Mouse (Mus musculus): ENCODE results near the gene Nagpa. TPM values are rescaled to one million over a fixed set of nuclear protein-coding genes. Genes with fewer than 3 reads are reported as not detected.

The Nagpa gene
- polyA plus RNA-seq, 1 experiment from 2014 or later: 14.7 TPM

GRCm38 (mm10) chr16:5156495-5156894 lies 47.3 kb downstream of the Nagpa start:
- H3K4me3 ChIP-seq (replicated peaks): no peak overlapping the region
- WGBS: 55% methylated on average over 2 of the region's 2 CpGs

GRCm38 (mm10) chr16:5155014-5155413 lies 48.8 kb downstream of the Nagpa start:
- Histone ChIP-seq H3K4me1 (replicated peaks) (peaks cover 11% of the 10 kb centered on the region), H3K4me3 (replicated peaks) (no peak overlapping the region), H3K9me3 (no peaks in the 10 kb centered on the region), H3K27me3 (peaks cover 3% of the 10 kb centered on the region; the same call in 1 of the 2 replicates), H3K9ac (replicated peaks) (no peak overlapping the region), H3K36me3 (no peaks in the 10 kb centered on the region), H3K4me2 (no peak overlapping the region), H3K27ac (no peak overlapping the region)
- 61% methylated on average over 3 of the region's 3 CpGs for WGBS
- no peak for ATAC-seq (ENCODE audit: insufficient number of reproducible peaks, insufficient read depth, low FRiP score, low TSS enrichment, low read depth)

More at GRCm38 (mm10) chr16:5156495-5156894, 47.3 kb downstream of the Nagpa start:
- Histone ChIP-seq H3K27ac (no peak overlapping the region), H3K4me1 (replicated peaks) (peaks cover 11% of the 10 kb centered on the region), H3K9ac (replicated peaks) (no peak overlapping the region), H3K4me2 (no peak overlapping the region), H3K36me3 (no peaks in the 10 kb centered on the region), H3K9me3 (no peaks in the 10 kb centered on the region), H3K27me3 (peaks cover 9% of the 10 kb centered on the region)
- no peak for ATAC-seq (ENCODE audit: insufficient number of reproducible peaks, insufficient read depth, low FRiP score, low TSS enrichment, low read depth)

GRCm38 (mm10) chr16:5153299-5154026 lies 50.3 kb downstream of the Nagpa start:
- no peaks in the 10 kb centered on the region for H3K9me3 ChIP-seq
- peaks cover 11% of the 10 kb centered on the region for H3K4me1 ChIP-seq (replicated peaks)
- no peak overlapping the region for H3K27ac ChIP-seq
- H3K9ac ChIP-seq (replicated peaks): no peak overlapping the region
- H3K27me3 ChIP-seq: peaks cover 15% of the 10 kb centered on the region; the same call in 1 of the 2 replicates
- no peak overlapping the region for H3K4me2 ChIP-seq
- WGBS: 60% methylated on average over 6 of the region's 6 CpGs
- H3K4me3 ChIP-seq (replicated peaks): no peak overlapping the region
- H3K36me3 ChIP-seq: no peaks in the 10 kb centered on the region
- no peak for ATAC-seq (ENCODE audit: insufficient number of reproducible peaks, insufficient read depth, low FRiP score, low TSS enrichment, low read depth)

- H3K27ac ChIP-seq: no peak overlapping the region
- ATAC-seq (ENCODE audit: insufficient number of reproducible peaks, insufficient read depth, low FRiP score, low TSS enrichment, low read depth): no peak
- H3K27me3 ChIP-seq: peaks cover 33% of the 10 kb centered on the region
- no peaks in the 10 kb centered on the region for H3K36me3 ChIP-seq
- no peak overlapping the region for H3K9ac ChIP-seq (replicated peaks)
- H3K9me3 ChIP-seq: no peaks in the 10 kb centered on the region
- H3K4me2 ChIP-seq: no peak overlapping the region
- 83% methylated on average over 10 of the region's 10 CpGs for WGBS
- no peak overlapping the region for H3K4me3 ChIP-seq (replicated peaks)
- H3K4me1 ChIP-seq (replicated peaks): peaks cover 14% of the 10 kb centered on the region; the same call in 1 of the 2 replicates
Observed at GRCm38 (mm10) chr16:5150544-5150943, 53.3 kb downstream of the Nagpa start.

DNA sequence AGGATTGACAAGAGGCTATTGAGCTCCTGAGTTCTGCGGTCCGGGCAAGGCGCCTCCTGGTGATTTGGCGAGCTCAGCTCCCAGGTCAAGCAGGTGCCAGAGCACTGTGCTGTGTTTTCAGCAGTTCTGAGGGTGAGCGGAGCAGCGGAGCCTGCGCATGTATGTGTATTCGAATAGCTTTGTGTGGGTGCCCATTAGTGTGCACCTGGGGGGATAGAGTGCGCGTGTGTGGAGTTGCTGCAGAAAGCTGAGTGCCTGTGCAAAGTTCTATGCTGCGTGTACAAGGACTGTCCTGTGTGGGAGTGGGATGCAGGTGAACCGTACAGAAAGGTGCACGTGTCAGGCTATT lies 56.8 kb downstream of the Nagpa start, which contains the start of gene Sec14l5:
Gene Sec14l5, plus strand, starts transcription at position 73 of the 349 bp plus-strand sequence.
- H3K36me3 ChIP-seq: no peaks in the 10 kb centered on the region
- H3K4me2 ChIP-seq: peak within 1 kb of the TSS; percentile 64
- 26% methylated on average over 13 of the region's 13 CpGs for WGBS
- 0 out of 2 replicates have a peak within 1 kb of the TSS, but pooled peaks have one; percentile 12 for H3K9ac ChIP-seq (replicated peaks)
- H3K9me3 ChIP-seq: no peaks in the 10 kb centered on the region
- H3K27ac ChIP-seq: no peak within 1 kb of the TSS
- H3K27me3 ChIP-seq: peaks cover 33% of the 10 kb centered on the region
- peak within 1 kb of the TSS; percentile 35 for H3K4me3 ChIP-seq (replicated peaks)
- 0 out of 2 replicates have a peak, but pooled peaks have one; percentile 0 for ATAC-seq (ENCODE audit: insufficient number of reproducible peaks, insufficient read depth, low FRiP score, low TSS enrichment, low read depth)
- H3K4me1 ChIP-seq (replicated peaks): peaks cover 10% of the 10 kb centered on the region; the same call in 1 of the 2 replicates

DNA sequence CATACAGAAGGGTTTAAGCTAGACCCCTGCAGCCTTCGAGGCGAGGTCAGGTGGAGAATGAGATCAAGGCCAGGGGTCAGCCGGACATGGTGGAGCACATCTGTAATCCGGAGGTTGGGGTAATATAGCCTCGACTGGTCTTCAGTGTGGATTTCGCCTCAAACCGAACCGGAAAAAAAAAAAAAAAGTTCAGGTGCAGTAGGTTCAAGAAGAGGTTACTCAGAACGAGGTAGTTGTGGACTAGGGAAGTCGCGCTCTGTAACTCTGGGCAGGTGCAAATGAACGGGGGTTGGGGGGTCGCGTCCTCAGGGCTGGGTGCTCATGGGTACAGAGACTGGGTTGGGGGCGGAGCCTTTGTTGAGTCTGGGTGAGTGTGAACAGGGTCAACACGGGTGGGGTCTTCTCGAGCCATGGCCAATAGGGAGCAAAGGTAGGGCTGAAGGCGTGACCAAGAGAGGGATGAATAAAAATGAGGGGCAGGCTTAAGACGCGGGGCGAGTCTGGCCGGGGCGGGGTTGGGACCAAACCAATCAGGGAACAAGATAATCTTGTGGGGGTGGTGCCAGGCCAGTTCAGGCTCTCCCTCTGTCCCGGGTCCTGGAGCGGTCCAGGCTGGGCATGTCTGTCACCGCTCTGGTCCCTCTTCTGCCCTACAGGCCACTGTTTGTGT lies 57.3 kb downstream of the Nagpa start:
- H3K4me2 ChIP-seq: peak overlapping the region; percentile 64
- peak; percentile 94 for ATAC-seq (ENCODE audit: insufficient number of reproducible peaks, insufficient read depth, low FRiP score, low TSS enrichment, low read depth)
- 1% methylated on average over 26 of the region's 26 CpGs for WGBS
- H3K9ac ChIP-seq (replicated peaks): 0 out of 2 replicates have a peak overlapping the region, but pooled peaks have one; percentile 12
- no peaks in the 10 kb centered on the region for H3K9me3 ChIP-seq
- peaks cover 33% of the 10 kb centered on the region for H3K27me3 ChIP-seq
- peaks cover 10% of the 10 kb centered on the region; the same call in 1 of the 2 replicates for H3K4me1 ChIP-seq (replicated peaks)
- H3K36me3 ChIP-seq: no peaks in the 10 kb centered on the region
- peak overlapping the region; percentile 35 for H3K4me3 ChIP-seq (replicated peaks)
- no peak overlapping the region for H3K27ac ChIP-seq

- H3K4me2 ChIP-seq: peak overlapping the region; percentile 64
- no peak overlapping the region for H3K27ac ChIP-seq
- H3K27me3 ChIP-seq: peaks cover 33% of the 10 kb centered on the region
- H3K36me3 ChIP-seq: no peaks in the 10 kb centered on the region
- WGBS: 0% methylated on average over 7 of the region's 7 CpGs
- no peak overlapping the region for H3K9ac ChIP-seq (replicated peaks)
- peaks cover 10% of the 10 kb centered on the region; the same call in 1 of the 2 replicates for H3K4me1 ChIP-seq (replicated peaks)
- H3K9me3 ChIP-seq: no peaks in the 10 kb centered on the region
- H3K4me3 ChIP-seq (replicated peaks): no peak overlapping the region
- no peak for ATAC-seq (ENCODE audit: insufficient number of reproducible peaks, insufficient read depth, low FRiP score, low TSS enrichment, low read depth)
Observed at GRCm38 (mm10) chr16:5145570-5145969, 58.2 kb downstream of the Nagpa start.

Small RNAs within 50 kb of the gene (microRNA-seq; reads per million reads assigned to microRNA genes)
- gene Gm23689 (not detected), gene Gm26095 (not detected), gene Mir6364 (not detected)

Other genes with a start within 250 kb of the Nagpa start
- 63.0 and 67.6 TPM in 2 replicates for gene Anks3, start 239.8 kb downstream of the Nagpa start, polyA plus RNA-seq (2016; fragmentation: Nextera tagmentation; extraction: Ambion mirVana)
- 0.08 TPM in 1 of 2 replicates, not detected in the other for gene Sept12, start 206.2 kb downstream of the Nagpa start, polyA plus RNA-seq (2016; fragmentation: Nextera tagmentation; extraction: Ambion mirVana)
- 1.6 and 4.3 TPM in 2 replicates for gene Smim22, start 196.7 kb downstream of the Nagpa start, polyA plus RNA-seq (2016; fragmentation: Nextera tagmentation; extraction: Ambion mirVana)
- 71.5 and 74.3 TPM in 2 replicates for gene Rogdi, start 190.5 kb downstream of the Nagpa start, polyA plus RNA-seq (2016; fragmentation: Nextera tagmentation; extraction: Ambion mirVana)
- gene Glyr1, start 154.1 kb downstream of the Nagpa start, polyA plus RNA-seq (2016; fragmentation: Nextera tagmentation; extraction: Ambion mirVana): 168 and 174 TPM in 2 replicates
- gene Ubn1, start 154.0 kb downstream of the Nagpa start, polyA plus RNA-seq (2016; fragmentation: Nextera tagmentation; extraction: Ambion mirVana): 26.8 and 27.0 TPM in 2 replicates
- gene Ppl, start 71.6 kb downstream of the Nagpa start, polyA plus RNA-seq (2016; fragmentation: Nextera tagmentation; extraction: Ambion mirVana): 3.3 TPM in 2 replicates
- 0.04 and 0.05 TPM in 2 replicates for gene Sec14l5, start 56.9 kb downstream of the Nagpa start, polyA plus RNA-seq (2016; fragmentation: Nextera tagmentation; extraction: Ambion mirVana)
- 1.2 and 1.4 TPM in 2 replicates for gene AU021092, start 18.3 kb upstream of the Nagpa start, polyA plus RNA-seq (2016; fragmentation: Nextera tagmentation; extraction: Ambion mirVana)
- gene Alg1, start 29.6 kb upstream of the Nagpa start, polyA plus RNA-seq (2016; fragmentation: Nextera tagmentation; extraction: Ambion mirVana): 27.8 and 28.2 TPM in 2 replicates
- gene Eef2kmt, start 52.0 kb upstream of the Nagpa start, polyA plus RNA-seq (2016; fragmentation: Nextera tagmentation; extraction: Ambion mirVana): 14.3 and 16.8 TPM in 2 replicates

All from limb, embryonic 12.5 days (tissue).